Mouse (Mus musculus) ES-Bruce4 (cell line): Measurements from ENCODE around the gene Dhtkd1.

Source experiments
- CTCF ChIP-seq: IDR thresholded peaks from one replicate; pipeline ENCODE4 v1.8.1; 2011; ENCODE audit warnings: low read depth, low read length
- EP300 ChIP-seq: IDR thresholded peaks from 2 replicates; pipeline ENCODE4 v1.6.1; 2011; ENCODE audit warnings: low read depth, low read length; ENCODE audit not compliant: insufficient read depth
- POLR2A ChIP-seq: IDR thresholded peaks from one replicate; pipeline ENCODE4 v1.8.1; 2011; ENCODE audit warnings: low read length; ENCODE audit not compliant: insufficient read depth

DNA sequence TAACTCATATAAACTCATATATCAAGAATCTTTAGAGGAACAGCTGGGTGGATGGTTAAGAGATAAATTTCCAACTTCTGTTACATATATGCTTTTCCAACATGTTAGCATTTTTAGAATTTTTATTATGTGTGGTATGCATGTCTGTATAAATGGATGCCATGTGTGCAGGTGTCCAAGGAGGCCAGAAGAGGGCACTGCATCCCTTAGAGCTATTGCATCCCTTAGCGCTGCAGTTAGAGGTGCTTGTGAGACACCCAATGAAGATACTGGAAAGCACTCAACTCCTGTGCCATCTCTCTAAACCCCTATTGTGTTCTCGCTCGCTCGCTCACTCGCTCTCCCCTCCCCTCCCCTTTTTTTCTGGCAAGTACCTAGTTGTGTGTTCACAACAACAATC, 42.4 kb downstream of the Dhtkd1 start:
- TF ChIP-seq POLR2A (no peak), CTCF (peak; percentile 76), EP300 (no peak)
